In the genomic region with DNA sequence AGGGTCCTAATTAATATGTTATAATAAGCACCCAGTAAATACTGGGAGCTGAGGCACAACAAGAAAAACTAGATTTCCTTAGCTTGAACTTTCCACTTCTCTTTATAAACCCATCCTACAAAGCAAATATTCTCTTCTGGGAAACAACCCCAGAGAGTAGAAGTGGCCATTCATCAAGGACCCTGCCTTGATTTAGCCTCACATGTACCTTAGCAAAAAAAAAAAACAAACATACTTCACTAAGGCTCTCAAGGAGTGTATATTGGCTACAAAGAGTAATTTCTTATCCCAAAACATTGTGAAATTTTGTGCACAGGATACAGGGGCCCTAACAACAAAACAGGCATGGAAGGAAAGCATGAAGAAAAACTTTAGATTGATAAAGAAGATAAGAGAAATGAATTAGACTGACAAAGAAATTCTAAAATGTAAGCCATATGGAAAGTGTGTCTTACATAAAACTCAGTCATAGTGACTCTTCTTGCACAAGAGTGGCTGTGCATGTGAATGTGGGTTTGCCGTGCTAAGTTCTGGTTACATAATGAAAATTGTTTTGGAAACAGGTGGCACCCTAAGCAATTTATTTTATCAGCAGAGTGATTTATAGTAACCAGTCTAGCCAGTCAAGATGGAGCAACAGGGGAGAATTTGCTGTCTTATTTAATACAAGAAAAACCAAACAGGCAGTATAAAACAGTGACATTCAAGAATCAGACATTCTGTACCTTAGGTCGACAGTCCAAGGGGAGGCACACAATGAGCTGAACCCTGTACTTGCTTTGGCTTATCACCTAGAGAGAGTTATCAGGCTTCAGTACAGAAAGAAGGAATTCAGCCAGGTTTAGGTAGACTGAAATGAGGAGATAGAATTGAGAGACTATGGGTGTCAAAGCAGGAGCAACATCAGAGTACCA, we compare ENCODE assay signal across 8 mouse cellular contexts. TPM values are rescaled to one million over a fixed set of nuclear protein-coding genes. Genes with fewer than 3 reads are reported as not detected.
DNase-seq lines count a peak whose midpoint lies in the region; ATAC-seq and TF ChIP-seq lines count a peak whose summit lies in the region.

No protein-coding gene starts in this region.

- H3K36me3 ChIP-seq in embryonic facial prominence, embryonic 15.5 days, result no peaks in the 10 kb centered on the region; the same call in 1 of the 2 replicates
- H3K36me3 ChIP-seq in limb, embryonic 11.5 days (ENCODE audit: control insufficient read depth, insufficient read depth, low read length), result no peaks in the 10 kb centered on the region
- no peaks in the 10 kb centered on the region; the same call in 1 of the 2 replicates for H3K36me3 ChIP-seq in neural tube, embryonic 14.5 days (ENCODE audit: control insufficient read depth, insufficient read depth, low read length)

- peak overlapping the region; percentile 66; the same call in 1 of the 2 replicates for H3K9ac ChIP-seq in embryonic facial prominence, embryonic 15.5 days
- H3K9ac ChIP-seq in limb, embryonic 11.5 days (ENCODE audit: low read length), result peak overlapping the region; percentile 88
- peak overlapping the region; percentile 83 for H3K9ac ChIP-seq in neural tube, embryonic 14.5 days (replicated peaks; ENCODE audit: low read depth, low read length)

- peaks cover 17% of the 10 kb centered on the region for H3K4me1 ChIP-seq in embryonic facial prominence, embryonic 15.5 days
- peaks cover 5% of the 10 kb centered on the region; the same call in 1 of the 2 replicates for H3K4me1 ChIP-seq in limb, embryonic 11.5 days (ENCODE audit: control insufficient read depth, insufficient read depth, low read length)
- H3K4me1 ChIP-seq in neural tube, embryonic 14.5 days (ENCODE audit: control insufficient read depth, insufficient read depth, low read length), result peaks cover 10% of the 10 kb centered on the region

- H3K27me3 ChIP-seq in embryonic facial prominence, embryonic 15.5 days, result no peaks in the 10 kb centered on the region
- no peaks in the 10 kb centered on the region for H3K27me3 ChIP-seq in limb, embryonic 11.5 days (ENCODE audit: control insufficient read depth, insufficient read depth, low read length)
- H3K27me3 ChIP-seq in neural tube, embryonic 14.5 days (ENCODE audit: control insufficient read depth, insufficient read depth, low read length), result no peaks in the 10 kb centered on the region

- no peak for DNase-seq in layer of hippocampus, adult 2 months (ENCODE audit: low spot score in 2 of 2)
- no peak for DNase-seq in layer of hippocampus, adult 9-10 months (ENCODE audit: low spot score)
- DNase-seq in limb, embryonic 11.5 days (ENCODE audit: low spot score), result no peak
- DNase-seq in thymus, postnatal 25 days, result no peak
- DNase-seq in spleen, adult 18-20 months, result no peak
- DNase-seq in left cerebral cortex, adult 8-10 months (ENCODE audit: low spot score in 2 of 2), result no peak

- TF ChIP-seq CTCF in layer of hippocampus, adult 2 months (conservative IDR thresholded peaks at IDR 0.05), result no peak

- ATAC-seq in embryonic facial prominence, embryonic 15.5 days (ENCODE audit: insufficient number of reproducible peaks, low FRiP score, low TSS enrichment, low read depth), result no peak
- ATAC-seq in limb, embryonic 11.5 days (ENCODE audit: insufficient number of reproducible peaks, low FRiP score, low TSS enrichment, low read depth), result no peak
- no peak for ATAC-seq in neural tube, embryonic 14.5 days (ENCODE audit: low read depth)

- H3K9me3 ChIP-seq in embryonic facial prominence, embryonic 15.5 days (replicated peaks), result no peaks in the 10 kb centered on the region
- no peaks in the 10 kb centered on the region for H3K9me3 ChIP-seq in limb, embryonic 11.5 days (ENCODE audit: control insufficient read depth, low read length)
- no peaks in the 10 kb centered on the region for H3K9me3 ChIP-seq in neural tube, embryonic 14.5 days (ENCODE audit: control insufficient read depth, low read length)

- H3K27ac ChIP-seq in layer of hippocampus, adult 2 months, result peak overlapping the region; percentile 96
- no peak overlapping the region for H3K27ac ChIP-seq in embryonic facial prominence, embryonic 15.5 days (replicated peaks)
- no peak overlapping the region for H3K27ac ChIP-seq in limb, embryonic 11.5 days (replicated peaks; ENCODE audit: low read depth, low read length)
- peak overlapping the region; percentile 93; the same call in 1 of the 2 replicates for H3K27ac ChIP-seq in neural tube, embryonic 14.5 days (ENCODE audit: low read depth, low read length)

- WGBS in embryonic facial prominence, embryonic 15.5 days, result 53% methylated on average over 2 of the region's 2 CpGs
- 73% methylated on average over 2 of the region's 2 CpGs for WGBS in limb, embryonic 11.5 days
- 72% methylated on average over 2 of the region's 2 CpGs for WGBS in neural tube, embryonic 14.5 days

- peak overlapping the region; percentile 83 for H3K4me2 ChIP-seq in embryonic facial prominence, embryonic 15.5 days (replicated peaks)
- peak overlapping the region; percentile 75 for H3K4me2 ChIP-seq in limb, embryonic 11.5 days (ENCODE audit: low read depth, severe bottlenecking)
- peak overlapping the region; percentile 97 for H3K4me2 ChIP-seq in neural tube, embryonic 14.5 days (ENCODE audit: low read depth, low read length)

- peak overlapping the region; percentile 96 for H3K4me3 ChIP-seq in layer of hippocampus, adult 2 months
- peak overlapping the region; percentile 92 for H3K4me3 ChIP-seq in embryonic facial prominence, embryonic 15.5 days (replicated peaks)
- peak overlapping the region; percentile 95 for H3K4me3 ChIP-seq in limb, embryonic 11.5 days (ENCODE audit: low read depth, low read length)
- H3K4me3 ChIP-seq in neural tube, embryonic 14.5 days (ENCODE audit: low read depth, low read length), result peak overlapping the region; percentile 93

RNA-seq across cellular contexts. Expression of a gene that starts 26.6 kb away (rescaled TPM):
- 10 to 100 TPM; 40.9 to 44.5 TPM for total RNA-seq in layer of hippocampus, adult 2 months (2021)
- polyA plus RNA-seq in embryonic facial prominence, embryonic 15.5 days (2015; fragmentation: Nextera tagmentation; extraction: Ambion mirVana), result 12.7 and 13.7 TPM in 2 replicates
- polyA plus RNA-seq in limb, embryonic 11.5 days (2014; fragmentation: Nextera tagmentation; extraction: Ambion mirVana), result 14.4 and 15.9 TPM in 2 replicates
- polyA plus RNA-seq in neural tube, embryonic 14.5 days (2014; fragmentation: Nextera tagmentation; extraction: Ambion mirVana), result 22.7 and 28.6 TPM in 2 replicates
- 10 to 100 TPM; 42.7 to 58.3 (median 51.8) TPM for total RNA-seq in left cerebral cortex, adult 8-10 months (2022)

Comparison
In these comparisons a context has a peak if more than half of its experiments do, and no peak if none do; other contexts are left out.
1. H3K27ac ChIP-seq: peak in layer of hippocampus, adult 2 months (single experiment) and neural tube, embryonic 14.5 days (single experiment); none in embryonic facial prominence, embryonic 15.5 days (single experiment) and limb, embryonic 11.5 days (single experiment).
2. Peak in every context shown above with its lines, with median percentiles within 50 percentile points of each other: H3K4me3 ChIP-seq, H3K4me2 ChIP-seq and H3K9ac ChIP-seq.